Comparison of ENCODE assay signal across 15 mouse cellular contexts in genomic region chr2:92505291-92505690, GRCm38 (mm10).
"Had no signal": no experiment of that assay in that cellular context is flagged by ENCODE, and none has a peak within 500 bp of the region (broad histone marks: within the 10 kb centered on the region; RNA-seq: fewer than 3 reads in every experiment).

No protein-coding gene starts in this region.

- H3K4me1 ChIP-seq: stomach, embryonic 15.5 days had no signal

- H3K9ac ChIP-seq: neural tube, embryonic 15.5 days; stomach, embryonic 15.5 days had no signal

- H3K9me3 ChIP-seq: neural tube, embryonic 15.5 days; stomach, embryonic 15.5 days had no signal

- H3K4me2 ChIP-seq: neural tube, embryonic 15.5 days; stomach, embryonic 15.5 days had no signal

- H3K36me3 ChIP-seq: neural tube, embryonic 15.5 days; stomach, embryonic 15.5 days had no signal

- DNase-seq: retina, postnatal 1 day; right cerebral cortex, adult 18-20 months; right cerebral cortex, postnatal 14 days; right cerebral cortex, postnatal 25 days; right cerebral cortex, postnatal 4 days; spleen, adult 18-20 months; thymus, adult 18-20 months; thymus, adult 2 months; thymus, postnatal 14 days; thymus, postnatal 25 days; thymus, postnatal 36 days; thymus, postnatal 4 days had no signal

- H3K27me3 ChIP-seq: neural tube, embryonic 15.5 days; stomach, embryonic 15.5 days had no signal

- H3K4me3 ChIP-seq: neural tube, embryonic 15.5 days; stomach, embryonic 15.5 days had no signal

- H3K27ac ChIP-seq: neural tube, embryonic 15.5 days; stomach, embryonic 15.5 days; stomach, postnatal 0 days had no signal
